ENCODE assay signal across 8 mouse cellular contexts in the genomic region with DNA sequence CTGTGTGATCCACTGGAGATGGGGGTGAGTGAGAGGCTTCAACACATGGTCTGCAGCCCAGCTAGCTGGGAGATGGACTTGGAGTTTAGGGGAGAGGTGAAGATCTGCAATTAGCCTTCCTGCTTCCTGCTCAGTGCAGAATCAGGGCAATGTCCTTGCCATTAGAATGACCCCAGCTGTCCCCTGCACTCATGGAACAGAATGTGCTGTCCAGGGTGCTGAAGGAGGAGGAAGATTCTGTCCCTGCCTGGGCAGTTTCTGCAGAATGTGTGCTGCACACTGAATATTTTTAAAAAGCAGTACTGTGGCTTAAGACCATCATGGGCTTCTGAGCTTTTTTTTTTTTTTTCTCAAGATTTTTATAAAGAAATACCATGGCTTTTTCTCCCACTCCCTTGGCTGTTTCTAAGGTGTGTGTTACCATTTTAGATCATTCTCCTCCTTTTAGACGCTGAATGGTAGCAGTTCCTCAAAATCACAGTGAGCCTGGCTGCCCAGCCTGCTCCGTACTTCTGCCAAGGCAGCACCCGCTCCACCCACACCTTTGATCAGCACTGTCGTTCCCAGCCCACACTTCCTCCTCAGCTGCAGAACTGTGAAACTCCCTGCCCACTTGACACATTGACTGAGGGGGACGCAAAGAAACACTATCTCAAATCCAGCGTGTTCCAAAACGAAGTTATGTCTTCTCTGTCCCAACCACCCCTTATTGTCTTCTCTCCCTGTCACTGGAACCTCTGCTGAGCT.
DNase-seq lines count a peak whose midpoint lies in the region; ATAC-seq lines count a peak whose summit lies in the region.

No protein-coding gene starts in this region.

- no peaks in the 10 kb centered on the region for H3K4me1 ChIP-seq in hindbrain, embryonic 11.5 days (replicated peaks; ENCODE audit: control insufficient read depth, insufficient read depth, low read length)
- no peaks in the 10 kb centered on the region for H3K4me1 ChIP-seq in hindbrain, embryonic 16.5 days (ENCODE audit: control insufficient read depth, insufficient read depth, low read depth, low read length)
- peaks cover 3% of the 10 kb centered on the region; the same call in 1 of the 2 replicates for H3K4me1 ChIP-seq in forebrain, embryonic 13.5 days

- peak; percentile 71 for DNase-seq in hindbrain, embryonic 11.5 days (ENCODE audit: low spot score)
- peak; percentile 55 for DNase-seq in NIH3T3 (ENCODE audit: low read depth)
- peak; percentile 24 to 58 for DNase-seq in layer of hippocampus, postnatal 14 days (ENCODE audit: low spot score in 2 of 2)
- peak; percentile 83 to 87 for DNase-seq in right cerebral cortex, adult 2 months (ENCODE audit: low spot score in 2 of 2)
- DNase-seq in urinary bladder, postnatal 25 days (ENCODE audit: low spot score), result no peak

- H3K9me3 ChIP-seq in hindbrain, embryonic 11.5 days (ENCODE audit: control insufficient read depth, low read length), result no peaks in the 10 kb centered on the region
- H3K9me3 ChIP-seq in hindbrain, embryonic 16.5 days (ENCODE audit: control insufficient read depth, low read length), result no peaks in the 10 kb centered on the region
- H3K9me3 ChIP-seq in forebrain, embryonic 13.5 days (replicated peaks), result no peaks in the 10 kb centered on the region

- H3K27me3 ChIP-seq in hindbrain, embryonic 11.5 days (ENCODE audit: control insufficient read depth, insufficient read depth, low read length), result no peaks in the 10 kb centered on the region
- H3K27me3 ChIP-seq in hindbrain, embryonic 16.5 days (replicated peaks; ENCODE audit: control insufficient read depth, insufficient read depth, low read length), result no peaks in the 10 kb centered on the region
- H3K27me3 ChIP-seq in forebrain, embryonic 13.5 days, result no peaks in the 10 kb centered on the region

- no peak for ATAC-seq in hindbrain, embryonic 11.5 days (ENCODE audit: low FRiP score)
- ATAC-seq in hindbrain, embryonic 16.5 days, result no peak
- peak; percentile 97 for ATAC-seq in frontal cortex, adult (ENCODE audit: low TSS enrichment)
- ATAC-seq in forebrain, embryonic 13.5 days, result no peak

- no peak overlapping the region for H3K9ac ChIP-seq in hindbrain, embryonic 11.5 days (ENCODE audit: low read depth, low read length)
- no peak overlapping the region for H3K9ac ChIP-seq in hindbrain, embryonic 16.5 days (ENCODE audit: low read depth, low read length)
- H3K9ac ChIP-seq in forebrain, embryonic 13.5 days, result no peak overlapping the region

- no peak overlapping the region for H3K27ac ChIP-seq in hindbrain, embryonic 11.5 days (ENCODE audit: low read depth, low read length)
- no peak overlapping the region for H3K27ac ChIP-seq in hindbrain, embryonic 16.5 days (ENCODE audit: low read depth, low read length)
- no peak overlapping the region for H3K27ac ChIP-seq in forebrain, embryonic 13.5 days

- no peak overlapping the region for H3K4me3 ChIP-seq in hindbrain, embryonic 11.5 days (ENCODE audit: low read depth, low read length)
- no peak overlapping the region for H3K4me3 ChIP-seq in hindbrain, embryonic 16.5 days (ENCODE audit: low read length)
- H3K4me3 ChIP-seq in forebrain, embryonic 13.5 days, result no peak overlapping the region

- H3K36me3 ChIP-seq in hindbrain, embryonic 11.5 days (ENCODE audit: control insufficient read depth, insufficient read depth, low read length), result no peaks in the 10 kb centered on the region
- no peaks in the 10 kb centered on the region for H3K36me3 ChIP-seq in hindbrain, embryonic 16.5 days (ENCODE audit: control insufficient read depth, insufficient read depth, low read length)
- H3K36me3 ChIP-seq in forebrain, embryonic 13.5 days (ENCODE audit: poor library complexity, severe bottlenecking), result no peaks in the 10 kb centered on the region

- no peak overlapping the region for H3K4me2 ChIP-seq in hindbrain, embryonic 11.5 days (replicated peaks; ENCODE audit: low read depth, low read length)
- no peak overlapping the region for H3K4me2 ChIP-seq in hindbrain, embryonic 16.5 days (ENCODE audit: low read length)
- H3K4me2 ChIP-seq in forebrain, embryonic 13.5 days, result no peak overlapping the region

- WGBS in hindbrain, embryonic 11.5 days, result 38% methylated on average over 7 of the region's 7 CpGs
- 43% methylated on average over 7 of the region's 7 CpGs for WGBS in hindbrain, embryonic 16.5 days
- 55% methylated on average over 7 of the region's 7 CpGs for WGBS in forebrain, embryonic 13.5 days
